Mouse (Mus musculus): ENCODE data around the gene Cdk9. TPM values are rescaled to one million over a fixed set of nuclear protein-coding genes. Genes with fewer than 3 reads are reported as not detected.

Gene Cdk9
- polyA plus RNA-seq, 1 experiment from 2014 or later = 139 TPM

DNA sequence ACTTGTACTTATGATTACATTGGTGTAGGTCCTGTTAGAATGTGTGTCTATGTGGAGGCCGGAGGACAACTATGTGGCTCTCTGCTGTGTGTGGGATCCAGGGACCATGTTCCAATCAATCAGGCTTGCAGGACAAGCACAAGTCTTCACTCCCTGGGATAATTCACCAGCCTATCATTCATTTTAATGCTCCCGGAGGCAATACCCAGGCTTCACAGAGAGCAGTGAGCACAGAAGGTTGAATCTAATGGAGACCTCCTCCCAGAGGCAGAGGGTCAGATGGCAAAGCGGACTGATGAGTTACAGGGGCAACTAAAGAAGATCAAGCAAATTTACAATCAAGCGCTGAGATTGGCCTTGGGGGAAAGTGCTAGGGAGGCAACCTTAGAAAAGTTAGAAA, 16.7 kb upstream of the Cdk9 start:
- DNase-seq (ENCODE audit: extremely low spot score, low spot score) = no peak
- Histone ChIP-seq H3K4me1 (peaks cover 70% of the 10 kb centered on the region), H3K9me3 (no peaks in the 10 kb centered on the region), H3K36me3 (replicated peaks) (no peaks in the 10 kb centered on the region), H3K27ac (peak overlapping the region; percentile 74; the same call in 1 of the 2 replicates), H3K4me3 (0 out of 2 replicates have a peak overlapping the region, but pooled peaks have one; percentile 1), H3K27me3 (ENCODE audit: poor library complexity, severe bottlenecking) (peaks cover 6% of the 10 kb centered on the region; the same call in 1 of the 2 replicates)
- WGBS = 78% methylated on average over 4 of the region's 4 CpGs

- Histone ChIP-seq H3K27me3 (ENCODE audit: poor library complexity, severe bottlenecking) (peaks cover 6% of the 10 kb centered on the region; the same call in 1 of the 2 replicates), H3K4me1 (peaks cover 60% of the 10 kb centered on the region), H3K9me3 (no peaks in the 10 kb centered on the region), H3K4me3 (peak overlapping the region; percentile 48), H3K27ac (peak overlapping the region; percentile 72), H3K36me3 (replicated peaks) (no peaks in the 10 kb centered on the region)
- WGBS = 64% methylated on average over 7 of the region's 7 CpGs
- no peak for DNase-seq (ENCODE audit: extremely low spot score, low spot score)
These were observed 15.6 kb upstream of the Cdk9 start for GRCm38 (mm10) chr2:32728463-32728862.

DNA sequence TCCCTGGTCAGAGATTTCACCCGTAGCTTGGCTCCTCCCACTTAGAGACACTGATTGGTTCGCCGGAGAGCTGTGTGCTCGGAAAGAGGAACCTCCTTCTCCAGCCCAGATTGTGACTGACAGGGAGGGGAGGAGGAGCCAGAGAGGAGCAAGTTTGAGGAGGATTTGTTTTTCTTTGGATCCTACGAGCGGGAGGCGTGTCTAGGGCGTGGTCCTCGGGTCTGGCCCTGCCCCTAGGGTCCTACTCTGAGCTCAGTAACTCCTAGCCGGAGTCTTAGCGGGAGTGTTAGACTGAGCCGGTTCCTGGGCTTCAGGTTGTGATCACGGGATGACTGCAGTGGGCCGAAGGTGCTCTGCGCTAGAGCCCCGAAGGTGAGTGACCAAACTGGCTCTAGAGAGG, 14.6 kb upstream of the Cdk9 start:
- Histone ChIP-seq H3K36me3 (replicated peaks) (no peaks in the 10 kb centered on the region), H3K27me3 (ENCODE audit: poor library complexity, severe bottlenecking) (peaks cover 6% of the 10 kb centered on the region; the same call in 1 of the 2 replicates), H3K4me1 (peaks cover 50% of the 10 kb centered on the region), H3K27ac (peak overlapping the region; percentile 72), H3K4me3 (peak overlapping the region; percentile 48), H3K9me3 (no peaks in the 10 kb centered on the region)
- DNase-seq (ENCODE audit: extremely low spot score, low spot score) = peak; percentile 94
- WGBS = under 1% methylated on average over 16 of the region's 16 CpGs

GRCm38 (mm10) chr2:32724832-32725790, 12.2 kb upstream of the Cdk9 start:
- no peak for DNase-seq (ENCODE audit: extremely low spot score, low spot score)
- Histone ChIP-seq H3K27me3 (ENCODE audit: poor library complexity, severe bottlenecking) (peaks cover 6% of the 10 kb centered on the region; the same call in 1 of the 2 replicates), H3K36me3 (replicated peaks) (no peaks in the 10 kb centered on the region), H3K9me3 (no peaks in the 10 kb centered on the region), H3K4me1 (peaks cover 45% of the 10 kb centered on the region), H3K4me3 (no peak overlapping the region), H3K27ac (peak overlapping the region; percentile 40; the same call in 1 of the 2 replicates)
- 87% methylated on average over 16 of the region's 16 CpGs for WGBS

GRCm38 (mm10) chr2:32724149-32724548, 11.3 kb upstream of the Cdk9 start:
- no peaks in the 10 kb centered on the region for H3K36me3 ChIP-seq (replicated peaks)

GRCm38 (mm10) chr2:32722581-32722980, 9.7 kb upstream of the Cdk9 start:
- Histone ChIP-seq H3K36me3 (replicated peaks) (no peaks in the 10 kb centered on the region), H3K4me1 (peaks cover 32% of the 10 kb centered on the region), H3K9me3 (no peaks in the 10 kb centered on the region), H3K27ac (no peak overlapping the region), H3K4me3 (no peak overlapping the region), H3K27me3 (ENCODE audit: poor library complexity, severe bottlenecking) (no peaks in the 10 kb centered on the region)
- WGBS = 86% methylated on average over 3 of the region's 3 CpGs
- DNase-seq (ENCODE audit: extremely low spot score, low spot score) = no peak

More at GRCm38 (mm10) chr2:32724149-32724548, 11.3 kb upstream of the Cdk9 start:
- no peak overlapping the region for H3K4me3 ChIP-seq
- no peak for DNase-seq (ENCODE audit: extremely low spot score, low spot score)
- H3K9me3 ChIP-seq = no peaks in the 10 kb centered on the region
- 82% methylated on average over 4 of the region's 4 CpGs for WGBS
- H3K27ac ChIP-seq = no peak overlapping the region
- peaks cover 37% of the 10 kb centered on the region for H3K4me1 ChIP-seq
- peaks cover 6% of the 10 kb centered on the region; the same call in 1 of the 2 replicates for H3K27me3 ChIP-seq (ENCODE audit: poor library complexity, severe bottlenecking)

GRCm38 (mm10) chr2:32722046-32722445, 9.2 kb upstream of the Cdk9 start:
- DNase-seq (ENCODE audit: extremely low spot score, low spot score) = no peak
- Histone ChIP-seq H3K4me3 (no peak overlapping the region), H3K9me3 (no peaks in the 10 kb centered on the region; the same call in 1 of the 2 replicates), H3K27me3 (ENCODE audit: poor library complexity, severe bottlenecking) (no peaks in the 10 kb centered on the region), H3K4me1 (peaks cover 26% of the 10 kb centered on the region), H3K36me3 (replicated peaks) (no peaks in the 10 kb centered on the region), H3K27ac (no peak overlapping the region; the same call in 1 of the 2 replicates)
- WGBS = 61% methylated on average over 6 of the region's 6 CpGs

- WGBS = 66% methylated on average over 8 of the region's 8 CpGs
- H3K4me3 ChIP-seq = no peak within 1 kb of the TSS
- no peaks in the 10 kb centered on the region for H3K27me3 ChIP-seq (ENCODE audit: poor library complexity, severe bottlenecking)
- DNase-seq (ENCODE audit: extremely low spot score, low spot score) = no peak
- peak within 1 kb of the TSS; percentile 61 for H3K27ac ChIP-seq
- H3K9me3 ChIP-seq = no peaks in the 10 kb centered on the region; the same call in 1 of the 2 replicates
- H3K36me3 ChIP-seq (replicated peaks) = no peaks in the 10 kb centered on the region
- peaks cover 24% of the 10 kb centered on the region for H3K4me1 ChIP-seq
These were observed 7.9 kb upstream of the Cdk9 start, which contains the start of gene Sh2d3c for GRCm38 (mm10) chr2:32720681-32721229. Gene Sh2d3c (plus strand): TSS chr2:32721055.

DNA sequence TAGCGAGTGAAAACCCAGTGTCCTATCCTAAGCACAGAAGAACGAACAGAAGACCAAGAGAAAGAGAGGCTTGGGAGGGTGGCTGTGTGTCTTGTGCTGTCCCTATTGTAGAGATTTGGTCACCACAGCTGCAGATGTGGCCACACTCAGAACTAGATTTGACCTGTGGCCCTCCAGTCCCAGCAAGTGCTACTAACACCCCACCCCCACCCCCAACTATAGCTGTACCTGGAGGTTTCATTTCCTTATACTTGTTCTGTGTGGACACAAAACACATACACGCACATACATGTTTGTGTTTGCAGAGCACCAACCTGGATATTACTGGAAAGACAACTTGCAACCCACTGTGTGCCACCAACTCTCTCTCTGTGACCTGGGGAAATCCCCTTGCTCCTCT, 7.2 kb upstream of the Cdk9 start:
- WGBS = 94% methylated on average over 3 of the region's 3 CpGs
- no peak for DNase-seq (ENCODE audit: extremely low spot score, low spot score)

DNA sequence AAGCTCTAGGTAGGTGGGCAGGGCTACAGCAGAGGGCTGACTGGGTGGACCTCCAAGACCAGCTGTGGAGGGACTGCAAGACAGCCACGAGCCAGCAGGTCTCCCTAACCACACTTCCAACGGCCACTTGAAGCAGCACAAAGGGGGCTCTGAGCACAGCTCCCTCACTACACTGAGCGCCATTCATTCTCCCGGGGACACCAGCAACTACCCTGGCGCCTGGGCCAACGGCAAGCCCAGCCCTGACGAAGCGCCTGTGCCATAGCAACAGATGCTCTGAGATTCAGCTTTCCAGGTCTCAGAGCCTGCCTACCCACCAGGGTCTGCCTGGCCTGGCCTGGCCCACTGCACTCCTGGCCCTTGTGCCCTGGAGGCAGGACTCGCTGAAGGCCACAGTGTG, 5.9 kb upstream of the Cdk9 start:
- Histone ChIP-seq H3K27ac (peak overlapping the region; percentile 56), H3K27me3 (ENCODE audit: poor library complexity, severe bottlenecking) (no peaks in the 10 kb centered on the region), H3K36me3 (replicated peaks) (no peaks in the 10 kb centered on the region), H3K9me3 (no peaks in the 10 kb centered on the region; the same call in 1 of the 2 replicates), H3K4me1 (peaks cover 36% of the 10 kb centered on the region), H3K4me3 (no peak overlapping the region)
- 49% methylated on average over 9 of the region's 9 CpGs for WGBS
- no peak for DNase-seq (ENCODE audit: extremely low spot score, low spot score)

More for the DNA sequence above, 7.2 kb upstream of the Cdk9 start:
- no peak overlapping the region for H3K27ac ChIP-seq
- H3K4me1 ChIP-seq = peaks cover 24% of the 10 kb centered on the region
- H3K27me3 ChIP-seq (ENCODE audit: poor library complexity, severe bottlenecking) = no peaks in the 10 kb centered on the region
- H3K9me3 ChIP-seq = no peaks in the 10 kb centered on the region; the same call in 1 of the 2 replicates
- no peak overlapping the region for H3K4me3 ChIP-seq
- no peaks in the 10 kb centered on the region for H3K36me3 ChIP-seq (replicated peaks)

GRCm38 (mm10) chr2:32714987-32715425, 2.1 kb upstream of the Cdk9 start:
- 71% methylated on average over 4 of the region's 4 CpGs for WGBS
- H3K27ac ChIP-seq = peak overlapping the region; percentile 98
- H3K36me3 ChIP-seq (replicated peaks) = peaks cover 16% of the 10 kb centered on the region

GRCm38 (mm10) chr2:32714117-32714986, 1.5 kb upstream of the Cdk9 start:
- Histone ChIP-seq H3K4me3 (peak overlapping the region; percentile 97), H3K9me3 (no peaks in the 10 kb centered on the region; the same call in 1 of the 2 replicates), H3K4me1 (peaks cover 47% of the 10 kb centered on the region), H3K27ac (peak overlapping the region; percentile 98), H3K27me3 (ENCODE audit: poor library complexity, severe bottlenecking) (no peaks in the 10 kb centered on the region), H3K36me3 (replicated peaks) (peaks cover 22% of the 10 kb centered on the region)
- WGBS = 73% methylated on average over 11 of the region's 11 CpGs
- DNase-seq (ENCODE audit: extremely low spot score, low spot score) = no peak

More at GRCm38 (mm10) chr2:32714987-32715425, 2.1 kb upstream of the Cdk9 start:
- Histone ChIP-seq H3K4me1 (peaks cover 42% of the 10 kb centered on the region), H3K9me3 (no peaks in the 10 kb centered on the region; the same call in 1 of the 2 replicates), H3K4me3 (no peak overlapping the region), H3K27me3 (ENCODE audit: poor library complexity, severe bottlenecking) (no peaks in the 10 kb centered on the region)
- no peak for DNase-seq (ENCODE audit: extremely low spot score, low spot score)
